Mouse (Mus musculus): Measurements from ENCODE around the gene Fbxl18.
A peak's percentile ranks its signal among the peaks of the same experiment; 100 is the strongest.

Gene Fbxl18

DNA sequence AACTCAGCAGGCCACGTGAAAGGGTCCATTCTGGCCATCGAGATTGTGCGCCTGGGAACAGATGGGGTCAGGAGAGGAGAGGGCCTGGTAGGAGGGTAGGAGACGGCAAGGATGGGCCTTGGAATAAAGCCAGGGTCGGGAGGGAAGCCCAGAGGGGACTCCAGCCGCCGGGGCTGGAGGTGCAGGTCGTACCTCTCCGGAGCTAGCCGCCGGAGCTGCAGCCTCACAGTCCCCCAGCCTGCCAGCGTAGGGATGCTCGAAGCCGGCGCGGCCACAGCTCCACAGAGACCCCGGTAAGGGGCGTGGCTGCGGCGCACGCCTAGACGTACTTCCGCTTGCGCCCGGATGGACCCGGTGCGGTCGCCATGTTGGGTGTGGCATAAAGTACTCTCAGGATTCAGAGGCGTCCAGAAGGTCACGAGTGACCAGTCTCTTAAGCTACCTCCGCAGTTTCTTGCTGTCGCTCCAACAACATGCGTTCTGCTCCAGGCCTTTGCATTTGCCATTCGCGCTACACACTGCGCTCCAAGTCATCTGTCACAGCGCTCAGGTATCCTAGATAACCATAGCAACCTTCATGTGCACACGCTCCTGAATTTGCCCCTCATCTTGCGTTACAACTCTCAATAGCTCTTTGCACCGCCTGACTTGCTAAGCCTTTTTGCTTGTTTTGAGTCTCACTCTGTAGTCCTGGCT lies at the start of gene Fbxl18:
Gene Fbxl18 (minus strand): TSS at position 504 of the 696 bp plus-strand sequence.
- DNase-seq = peak; percentile 95 to 96

DNA sequence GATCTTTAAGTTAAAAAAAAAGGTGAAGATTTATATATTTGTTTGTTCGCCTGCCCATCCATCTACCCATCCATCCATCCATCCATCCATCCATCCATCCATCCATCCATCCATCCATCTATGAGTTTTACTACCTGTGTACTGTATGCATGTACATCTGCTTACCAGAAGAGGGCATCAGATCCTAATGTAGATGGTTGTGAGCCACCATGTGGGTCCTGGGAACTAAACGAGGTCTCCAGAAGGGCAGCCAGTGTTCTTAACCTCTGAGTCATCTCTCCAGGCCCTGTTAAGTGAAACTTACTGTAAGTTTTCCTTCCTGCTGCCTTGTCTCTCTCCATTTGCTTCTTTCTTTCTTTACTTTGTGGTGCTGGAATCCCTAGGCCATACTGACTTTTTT lies 45.2 kb upstream of the Fbxl18 start:
- no peak for DNase-seq

DNA sequence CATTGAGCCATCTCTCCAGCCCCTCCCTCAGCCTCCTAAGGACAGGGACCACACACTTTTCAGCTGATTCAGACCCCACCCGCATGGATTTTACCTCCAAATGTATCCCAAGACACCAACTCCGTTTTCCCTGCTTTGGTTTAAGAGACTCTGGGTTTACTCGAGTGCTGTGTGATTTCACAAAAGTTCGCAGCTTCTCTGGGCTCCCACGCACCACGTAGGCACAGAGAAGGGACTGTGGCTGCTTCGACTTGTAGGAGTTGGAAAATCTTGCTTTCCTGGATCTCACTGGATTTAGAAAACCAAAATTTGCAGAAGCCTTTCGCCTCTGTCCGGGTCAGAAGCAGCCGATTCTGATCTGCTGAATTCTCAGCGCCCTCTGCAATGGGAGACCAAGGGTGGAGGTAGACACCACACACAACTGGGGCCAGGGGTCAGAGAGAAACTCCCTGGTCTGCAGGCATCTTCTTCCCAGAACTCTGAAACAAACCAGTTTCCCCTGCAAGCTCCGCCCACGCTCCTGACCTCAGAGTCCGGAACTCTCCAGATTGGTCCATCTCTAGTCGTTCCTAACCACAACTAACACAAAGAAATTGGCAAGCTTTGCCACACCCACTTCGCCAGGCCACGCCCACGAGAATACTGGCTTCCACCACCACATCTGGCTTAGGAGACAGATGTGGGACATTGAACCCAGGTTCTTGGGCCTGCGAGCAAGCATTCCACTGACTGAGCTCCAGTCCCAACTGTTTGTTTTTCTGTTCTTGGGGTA lies 42.9 kb upstream of the Fbxl18 start:
- DNase-seq = peak; percentile 56 to 57

DNA sequence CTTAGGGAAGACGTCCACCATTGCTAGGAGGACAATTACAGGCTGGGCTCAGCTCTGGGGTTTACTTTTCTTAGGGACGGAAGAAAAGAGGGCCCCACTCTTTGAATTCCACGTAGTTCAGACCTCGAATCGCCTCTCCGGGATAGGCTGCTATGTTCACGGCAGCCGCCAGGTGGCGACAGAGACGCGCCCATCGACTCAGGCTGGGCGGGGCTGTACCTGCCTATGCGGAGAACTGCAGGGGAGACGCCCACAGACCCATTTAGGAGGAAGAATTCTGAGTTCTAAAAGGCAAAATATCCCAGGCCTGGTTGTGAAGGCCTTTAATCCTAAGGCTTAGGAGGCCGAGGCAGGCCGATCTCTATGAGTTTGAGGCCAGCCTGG lies 41.1 kb upstream of the Fbxl18 start:
- peak; percentile 79 to 81 for DNase-seq

DNA sequence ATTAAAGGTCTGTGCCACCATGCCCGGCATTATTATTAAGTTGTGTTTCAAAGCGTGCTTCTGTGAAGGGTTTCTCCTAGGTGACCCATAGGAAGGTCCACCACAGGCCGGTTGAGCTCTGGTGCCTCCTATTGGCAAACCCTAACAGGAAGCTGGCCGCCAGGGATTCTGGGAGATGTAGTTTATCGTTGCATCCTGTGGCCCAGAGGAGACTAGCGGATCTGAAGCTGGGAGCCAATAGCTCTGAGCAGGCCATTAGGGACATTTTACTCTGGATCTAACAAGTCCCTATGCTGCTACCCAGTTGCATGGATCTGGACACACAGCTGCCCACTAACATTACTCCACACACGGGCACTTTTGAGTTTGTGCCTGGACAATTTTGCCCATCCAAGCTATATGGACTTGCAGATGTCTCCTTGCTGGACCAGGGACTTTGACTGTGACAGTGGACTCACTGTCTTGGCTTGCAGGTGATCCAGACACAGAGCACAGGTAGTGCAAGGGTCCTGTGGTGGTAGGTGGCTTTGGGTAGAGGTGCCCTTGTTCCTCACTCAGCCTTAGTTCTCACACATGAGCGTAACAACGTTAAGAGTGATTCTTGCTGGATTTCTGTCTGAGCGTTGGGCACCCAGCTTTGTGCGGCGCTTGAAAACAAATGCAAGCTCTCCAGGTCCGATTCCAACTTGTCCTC lies 40.6 kb upstream of the Fbxl18 start:
- DNase-seq = peak; percentile 86 to 91

DNA sequence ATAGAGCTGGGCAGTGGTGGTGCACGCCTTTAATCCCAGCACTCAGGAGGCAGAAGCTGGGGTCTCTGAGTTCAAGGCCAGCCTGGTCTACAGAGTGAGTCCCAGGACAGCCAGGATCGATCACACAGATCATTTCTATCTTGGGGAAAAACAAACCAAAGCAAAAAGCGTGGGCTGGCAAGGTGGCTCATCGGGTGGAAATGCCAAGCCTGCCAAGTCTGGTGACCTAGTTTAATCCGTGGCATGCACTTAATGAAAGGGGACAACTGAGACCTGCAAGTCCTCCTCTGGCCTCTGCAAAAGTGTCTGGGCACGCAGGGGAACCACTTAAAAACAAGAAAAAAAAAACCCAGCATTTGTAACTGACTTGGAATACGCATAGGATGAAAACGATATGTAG lies 37.5 kb upstream of the Fbxl18 start:
- no peak for DNase-seq

DNA sequence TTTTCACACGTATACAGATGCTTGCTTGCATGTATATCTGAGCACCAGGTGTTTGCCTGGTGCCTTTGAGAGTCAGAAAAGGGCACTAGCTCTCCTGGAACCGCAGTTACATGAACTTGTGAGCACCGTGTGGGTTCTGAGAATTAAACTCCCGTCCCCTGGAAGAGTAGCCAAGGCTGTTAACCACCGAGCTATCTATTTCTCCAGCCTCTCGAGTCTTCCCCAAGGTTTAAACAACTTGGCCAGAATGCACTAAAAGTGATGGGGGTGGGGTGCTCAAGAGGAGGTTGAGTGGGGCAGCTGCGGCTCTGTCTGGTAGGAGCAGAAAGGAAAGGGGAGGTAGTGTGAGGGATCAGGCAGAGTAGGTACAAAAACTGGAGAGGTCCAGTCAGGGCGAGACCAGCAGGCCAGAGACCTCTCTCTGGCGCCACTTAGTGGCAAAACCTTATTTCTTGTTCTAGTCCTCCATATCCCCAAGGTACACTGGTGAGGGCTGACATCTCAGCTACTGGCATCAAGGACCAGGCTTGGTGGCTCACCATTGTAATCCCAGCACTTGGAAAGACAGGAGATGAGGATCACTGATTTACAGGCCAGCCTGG lies 37.0 kb upstream of the Fbxl18 start:
- DNase-seq = peak; percentile 81 to 93

DNA sequence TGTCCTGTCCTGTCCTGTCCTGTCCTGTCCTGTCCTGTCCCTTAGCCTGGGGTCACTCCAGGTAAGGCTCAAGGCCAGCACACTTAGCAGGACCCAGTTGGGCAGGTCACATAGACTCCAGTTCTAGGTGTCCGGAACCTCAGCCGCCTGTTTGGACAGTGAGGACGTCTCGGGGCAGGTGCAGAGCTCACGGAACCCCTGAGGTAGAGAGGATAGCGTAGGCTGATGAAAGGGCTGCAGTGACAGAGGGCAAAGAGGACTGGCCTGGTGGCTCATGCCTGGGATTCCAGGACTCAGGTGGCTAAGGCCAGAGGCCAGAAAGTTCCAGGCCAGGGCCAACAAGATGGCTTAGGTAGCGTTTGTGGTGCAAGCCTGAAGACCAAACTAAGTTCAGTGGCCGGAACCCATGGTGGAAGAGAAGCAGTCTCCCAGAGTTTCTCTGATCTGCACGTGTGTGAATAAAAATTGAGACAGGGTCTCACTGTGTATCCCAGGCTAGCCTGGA lies 36.1 kb upstream of the Fbxl18 start:
- no peak for DNase-seq

DNA sequence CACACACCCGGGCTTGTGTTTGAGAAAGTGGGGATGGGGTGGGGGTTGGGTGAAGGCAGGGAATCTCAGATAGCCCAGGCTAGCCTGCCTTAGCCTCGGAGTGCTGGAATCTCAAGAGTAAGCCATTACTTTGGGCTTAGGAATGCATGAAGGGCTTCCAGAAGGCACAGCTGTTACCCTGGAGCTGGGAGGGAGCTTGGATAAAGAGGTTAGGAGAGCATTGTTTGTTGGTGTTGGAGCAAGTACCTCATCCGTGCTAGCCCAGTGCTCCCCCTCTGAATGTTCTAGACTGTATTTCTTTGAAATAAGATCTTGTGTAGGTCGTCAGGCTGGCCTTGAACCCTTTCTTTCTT lies 34.2 kb upstream of the Fbxl18 start:
- peak in 1 of 2 experiments; percentile 44 for DNase-seq

DNA sequence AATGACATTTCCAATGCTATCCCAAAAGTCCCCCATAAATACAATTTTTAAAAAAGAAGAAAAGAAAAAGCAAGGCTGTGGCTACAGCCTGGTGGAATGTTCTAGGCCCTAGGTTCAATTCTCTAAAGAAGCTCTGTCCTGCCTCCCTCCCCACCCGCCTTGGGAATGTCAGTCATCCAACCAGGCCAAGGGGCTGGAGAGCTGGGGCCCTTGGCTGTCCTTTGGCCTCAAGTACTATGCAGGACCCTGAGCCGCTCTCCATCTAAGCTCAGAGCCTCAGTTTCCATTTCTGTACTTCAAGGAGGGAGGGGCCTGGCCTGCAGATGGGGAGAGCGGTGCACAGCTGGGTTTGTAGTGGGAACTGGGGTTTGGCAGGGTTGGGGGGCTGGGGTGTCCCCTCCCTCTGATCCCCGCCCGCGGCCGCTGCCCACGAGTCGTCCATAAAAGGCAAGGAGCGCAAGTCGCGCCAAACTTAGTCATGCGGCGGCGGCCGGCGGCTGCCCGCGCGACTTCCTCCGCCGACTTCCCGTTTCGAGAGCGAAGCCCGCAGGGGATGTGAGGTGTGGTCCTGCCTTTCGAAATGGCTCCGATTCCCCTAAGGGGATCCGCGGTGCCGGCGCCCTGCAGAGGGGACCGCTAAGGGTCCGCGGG lies 33.7 kb upstream of the Fbxl18 start:
- peak; percentile 79 to 87 for DNase-seq

DNA sequence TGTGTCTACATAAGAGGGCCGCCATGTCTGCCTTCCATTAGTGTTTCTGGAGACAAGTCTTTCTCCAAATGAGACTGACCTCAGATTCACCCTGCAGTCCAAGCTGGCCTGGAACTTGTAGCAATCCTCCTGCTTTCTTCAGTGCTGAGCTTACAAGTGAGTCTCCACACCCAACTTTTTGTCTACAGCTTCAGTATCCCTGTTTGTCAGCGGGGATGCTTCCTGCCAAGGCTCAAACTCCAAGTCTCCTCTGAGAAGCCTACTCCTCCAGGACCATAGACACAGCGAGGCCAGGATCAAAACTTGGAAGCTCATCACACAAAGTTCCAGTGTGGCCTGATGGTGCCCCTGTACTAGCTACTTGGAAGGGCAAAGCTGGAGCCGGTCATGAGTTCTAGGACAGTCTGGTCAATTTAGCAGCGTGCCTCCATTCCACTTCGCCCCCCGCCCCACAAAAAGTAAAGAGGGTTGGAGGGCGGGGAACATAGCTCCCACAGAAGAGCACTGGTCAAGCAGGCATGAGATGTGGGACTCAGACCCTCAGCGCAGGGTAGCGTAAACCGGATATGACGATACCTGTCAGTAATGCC lies 32.2 kb upstream of the Fbxl18 start:
- no peak for DNase-seq

DNA sequence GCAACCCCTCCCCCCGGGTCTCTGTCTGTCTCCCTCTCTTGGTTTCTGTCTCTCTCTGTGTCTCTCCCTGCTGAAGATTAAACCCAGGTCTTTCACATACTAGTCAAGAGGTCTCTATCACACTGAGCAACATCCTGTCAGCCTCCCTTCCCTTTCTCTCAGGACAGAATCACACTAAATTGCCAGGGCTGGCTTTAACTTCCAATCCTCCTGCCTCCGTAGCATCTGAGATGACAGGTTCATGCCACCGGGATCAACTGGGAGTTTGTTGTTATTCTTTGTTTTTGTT lies 31.7 kb upstream of the Fbxl18 start:
- DNase-seq = no peak

DNA sequence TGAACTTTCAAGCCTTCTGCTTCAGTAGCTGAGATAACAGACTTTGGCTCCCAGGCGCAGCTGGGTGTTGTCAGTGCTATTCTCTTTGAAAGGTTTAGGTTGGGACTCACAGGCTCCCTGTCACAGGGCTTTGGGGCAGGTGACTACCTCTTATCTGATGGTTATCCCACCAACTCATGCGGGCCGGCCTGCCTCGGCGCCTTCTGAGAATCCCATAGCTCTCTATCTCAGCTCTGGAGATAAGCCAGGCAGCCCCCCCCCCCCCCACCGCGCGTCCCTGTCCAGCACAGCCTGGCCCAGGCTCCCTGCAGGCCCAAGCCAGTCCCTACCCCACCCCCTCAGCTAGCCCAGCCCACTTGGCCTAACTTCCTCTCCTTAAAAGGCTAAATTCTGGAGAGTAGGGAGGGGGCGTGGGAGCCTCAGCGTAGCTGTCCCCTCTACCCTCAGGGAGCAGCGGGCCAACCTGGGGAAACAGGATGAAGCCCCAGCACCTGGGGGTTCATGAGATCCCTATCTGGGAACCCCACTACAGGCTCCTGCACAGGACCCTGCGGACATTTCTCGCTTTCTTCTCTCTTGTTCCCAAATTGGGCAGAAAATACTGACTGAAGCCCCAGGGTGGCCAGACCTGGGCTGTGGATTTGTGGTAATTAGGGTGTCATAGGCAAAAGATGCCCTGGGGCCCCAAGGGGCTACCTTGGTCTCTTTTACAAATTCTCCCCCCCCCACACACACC lies 31.2 kb upstream of the Fbxl18 start:
- DNase-seq = peak; percentile 61 to 80

DNA sequence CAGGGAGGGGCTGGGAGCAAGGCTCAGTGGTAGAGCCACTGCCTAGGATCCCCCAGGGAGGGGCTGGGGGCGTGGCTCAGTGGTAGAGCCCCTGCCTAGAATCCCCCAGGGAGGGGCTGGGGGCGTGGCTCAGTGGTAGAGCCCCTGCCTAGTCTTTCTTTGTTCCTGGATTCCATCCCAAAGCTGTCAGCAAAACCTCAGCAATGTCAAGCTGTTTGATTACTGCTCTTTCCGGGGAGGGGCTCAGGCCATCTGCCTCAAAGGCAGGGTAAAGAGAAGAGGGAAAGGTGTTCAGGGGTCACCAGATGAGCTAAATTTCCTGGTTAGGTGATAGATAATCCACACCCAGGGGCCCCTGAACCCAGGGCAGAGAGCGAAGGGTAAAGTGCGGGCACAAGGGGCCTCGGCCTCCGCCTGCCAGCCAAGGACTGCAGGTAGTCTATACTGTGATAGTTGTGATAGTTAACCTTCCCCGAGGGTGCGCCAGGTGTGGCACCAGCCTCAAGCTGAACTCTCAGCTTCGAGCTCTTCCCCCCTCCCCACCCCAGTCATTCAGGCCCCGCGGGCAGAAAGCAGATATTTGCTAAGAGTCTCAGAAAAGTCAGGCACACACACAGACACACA lies 29.2 kb upstream of the Fbxl18 start:
- DNase-seq = peak in 1 of 2 experiments; percentile 57

DNA sequence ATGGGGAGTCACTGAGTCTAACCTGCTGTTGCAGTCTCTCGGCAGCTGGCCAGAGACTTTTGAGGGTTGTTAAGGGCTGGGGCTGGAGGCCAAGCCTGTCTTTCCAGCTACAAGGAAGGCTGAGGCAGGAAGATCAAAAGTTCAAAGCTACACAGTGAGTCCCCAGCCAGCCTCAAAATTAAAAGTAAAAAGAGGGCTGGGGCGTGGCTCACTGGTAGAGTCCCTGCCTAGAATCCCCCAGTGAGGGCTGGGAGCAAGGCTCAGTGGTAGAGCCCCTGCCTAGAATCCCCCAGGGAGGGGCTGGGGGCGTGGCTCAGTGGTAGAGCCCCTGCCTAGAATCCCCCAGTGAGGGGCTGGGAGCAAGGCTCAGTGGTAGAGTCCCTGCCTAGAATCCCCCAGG lies 28.6 kb upstream of the Fbxl18 start:
- no peak for DNase-seq

DNA sequence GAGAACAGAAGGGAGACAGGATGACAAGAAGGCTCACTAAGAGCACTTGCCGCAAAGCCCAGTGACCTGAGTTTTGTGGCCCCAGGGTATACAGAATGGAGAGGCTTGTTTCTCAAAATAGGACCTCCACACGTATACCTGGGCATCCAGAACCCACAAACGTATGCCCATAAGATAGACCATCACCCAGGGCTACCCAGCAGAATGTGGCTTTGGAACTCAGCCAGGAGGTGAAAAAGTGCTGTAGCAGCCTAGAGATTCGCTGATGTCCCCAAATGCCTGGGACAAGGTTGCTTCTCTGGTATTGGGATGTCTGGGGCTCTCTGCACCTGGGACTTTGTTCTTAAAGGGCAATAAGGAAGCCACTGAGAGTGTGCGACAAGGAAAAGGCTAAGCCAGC lies 27.0 kb upstream of the Fbxl18 start:
- DNase-seq = no peak

DNA sequence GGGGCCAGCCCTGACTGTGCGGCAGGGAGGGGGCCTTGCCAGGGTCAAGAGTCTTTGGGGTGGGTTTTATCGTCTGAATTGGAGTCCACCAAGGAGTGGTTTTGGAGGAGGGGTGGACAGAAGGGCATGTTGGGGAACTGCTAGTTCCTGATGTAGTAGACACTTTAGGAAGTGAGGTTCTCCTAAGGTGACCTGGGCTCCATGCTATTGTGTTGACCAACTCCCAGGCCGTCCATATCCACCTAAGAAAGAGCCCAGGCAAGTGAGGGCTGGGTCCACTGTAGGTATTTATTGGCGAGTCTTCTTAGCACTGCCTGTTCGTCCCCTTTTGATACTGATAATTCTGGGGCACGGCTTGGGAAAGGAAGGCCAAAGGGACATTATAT lies 25.8 kb upstream of the Fbxl18 start:
- no peak for DNase-seq

DNA sequence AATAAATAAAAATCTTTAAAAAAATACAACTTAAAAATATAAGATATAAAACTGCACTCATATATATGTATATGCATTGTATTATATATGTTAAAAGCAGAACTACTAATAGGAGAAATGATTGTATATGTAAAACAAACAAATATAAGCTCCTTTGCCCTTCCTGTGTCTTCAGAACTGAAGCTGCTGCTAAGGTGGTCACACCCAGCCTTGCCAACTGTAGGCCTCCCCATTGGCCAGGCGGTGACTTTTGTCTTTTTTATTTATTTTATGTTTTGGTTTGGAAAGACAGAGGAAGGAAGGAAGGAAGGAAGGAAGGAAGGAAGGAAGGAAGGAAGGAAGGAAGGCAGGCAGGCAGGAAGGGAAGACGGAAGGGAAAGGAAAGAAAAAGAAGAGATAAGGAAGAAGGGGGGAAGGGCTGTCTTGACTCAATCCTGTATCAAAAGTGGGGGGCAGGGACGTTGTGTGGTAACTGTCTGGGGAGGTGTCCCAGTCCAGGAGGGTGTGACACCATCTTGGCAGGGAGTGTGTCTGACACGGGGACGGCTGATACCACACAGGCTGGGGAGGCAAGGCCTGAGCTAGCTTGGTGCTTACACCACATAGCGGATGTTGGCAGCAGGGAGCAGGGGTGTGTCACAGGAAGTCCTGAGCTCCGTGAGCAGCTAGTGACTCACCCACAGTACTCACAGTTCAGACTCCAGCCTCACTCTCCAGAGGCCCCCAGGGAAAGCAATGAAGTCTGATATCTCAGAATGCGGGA lies 25.3 kb upstream of the Fbxl18 start:
- DNase-seq = peak; percentile 61 to 91

DNA sequence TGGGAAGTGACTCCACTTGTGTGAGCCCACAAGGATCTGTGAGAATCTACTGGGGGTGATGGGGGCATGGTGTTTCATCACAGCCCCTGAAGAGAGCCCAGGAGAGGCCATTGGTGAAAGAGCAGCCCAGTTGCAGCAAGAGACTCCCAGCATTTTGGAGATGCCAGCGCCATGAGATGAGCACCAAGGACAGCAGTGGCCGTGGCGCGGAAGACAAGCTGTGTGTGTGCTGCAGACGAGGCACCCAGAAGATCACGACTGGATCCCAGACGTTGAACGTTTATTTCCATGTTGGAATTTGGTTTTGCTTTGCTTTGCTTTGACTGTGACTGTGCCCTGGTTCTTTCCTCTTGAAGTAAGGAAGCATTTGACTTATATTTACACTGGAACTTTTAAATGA lies 22.2 kb upstream of the Fbxl18 start:
- DNase-seq = no peak

DNA sequence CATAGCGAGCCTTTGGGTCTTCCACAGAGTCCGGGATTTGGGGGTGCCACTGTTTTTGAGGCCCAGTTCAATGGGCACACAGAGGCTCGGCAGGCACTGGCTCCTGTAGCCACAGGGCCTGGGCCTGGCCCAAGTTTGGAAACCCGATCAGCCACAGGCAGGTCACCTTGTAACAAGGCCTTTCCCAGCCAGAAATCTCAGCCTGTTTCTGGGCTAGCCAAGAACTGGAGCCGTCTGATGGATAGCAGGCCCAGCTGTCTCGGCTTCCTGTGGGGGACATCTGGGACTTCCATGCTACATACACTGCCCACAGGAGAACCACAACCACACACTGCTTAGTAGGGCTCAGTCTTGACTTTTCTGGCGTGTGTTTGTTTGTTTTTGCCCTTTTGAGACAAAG lies 21.4 kb upstream of the Fbxl18 start:
- DNase-seq = no peak

DNA sequence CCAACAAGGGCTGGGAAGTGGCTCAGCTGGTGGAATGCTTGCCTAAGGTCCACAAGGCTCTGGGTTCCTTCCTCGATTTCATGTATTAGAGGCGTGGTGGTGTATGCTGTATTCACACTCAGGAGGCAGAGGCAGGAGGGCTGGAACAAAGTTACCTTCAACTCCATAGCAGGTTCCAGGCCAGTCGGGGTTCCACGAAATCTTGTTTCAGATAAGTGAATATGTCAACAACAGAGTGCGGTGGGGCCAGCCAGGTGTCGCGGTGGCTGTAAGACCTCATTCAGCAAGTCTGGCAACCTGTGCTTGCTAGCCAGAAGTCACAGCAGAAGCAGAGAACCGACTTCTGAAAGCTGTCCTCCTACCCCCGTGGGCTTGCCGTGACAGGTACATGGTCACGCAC lies 20.0 kb upstream of the Fbxl18 start:
- DNase-seq = no peak
